ENCODE assay signal across 8 mouse cellular contexts in genomic region chr17:26916711-26917482, GRCm38 (mm10). TPM values are rescaled to one million over a fixed set of nuclear protein-coding genes. Genes with fewer than 3 reads are reported as not detected.
DNase-seq lines count a peak whose midpoint lies in the region; ATAC-seq lines count a peak whose summit lies in the region.

Gene Kifc5b, plus strand, starts transcription at chr17:26917091.

- H3K36me3 ChIP-seq in hindbrain, embryonic 12.5 days = peaks cover 8% of the 10 kb centered on the region; the same call in 1 of the 2 replicates

- WGBS in hindbrain, embryonic 12.5 days = under 1% methylated on average over 70 of the region's 72 CpGs

- peak within 1 kb of the TSS; percentile 68 for H3K9ac ChIP-seq in hindbrain, embryonic 12.5 days

- DNase-seq in NIH3T3 (ENCODE audit: low read depth) = peak; percentile 100
- DNase-seq in cerebellum, postnatal 10 days = peak; percentile 100
- DNase-seq in frontal cortex, postnatal 10 days (ENCODE audit: low spot score in 2 of 2) = peak; percentile 100
- peak; percentile 100 for DNase-seq in layer of hippocampus, postnatal 14 days (ENCODE audit: low spot score in 2 of 2)
- peak; percentile 100 for DNase-seq in lung, postnatal 14 days
- peak; percentile 100 for DNase-seq in retina, adult 2 months (ENCODE audit: low read depth, low spot score)
- peak; percentile 99 for DNase-seq in thymus, postnatal 36 days

- no peaks in the 10 kb centered on the region for H3K27me3 ChIP-seq in hindbrain, embryonic 12.5 days

- ATAC-seq in hindbrain, embryonic 12.5 days (ENCODE audit: low FRiP score) = peak; percentile 99

- H3K4me1 ChIP-seq in hindbrain, embryonic 12.5 days = peaks cover 7% of the 10 kb centered on the region

- peak within 1 kb of the TSS; percentile 72 for H3K4me3 ChIP-seq in hindbrain, embryonic 12.5 days

- H3K27ac ChIP-seq in hindbrain, embryonic 12.5 days = peak within 1 kb of the TSS; percentile 35; the same call in 1 of the 2 replicates

- 0 out of 2 replicates have a peak, but pooled peaks cover 5% of the 10 kb centered on the region for H3K9me3 ChIP-seq in hindbrain, embryonic 12.5 days (replicated peaks)

- peak within 1 kb of the TSS; percentile 80 for H3K4me2 ChIP-seq in hindbrain, embryonic 12.5 days (replicated peaks)

RNA-seq across cellular contexts. Expression of gene Kifc5b, which starts in this region (rescaled TPM):
- 5.4 and 5.5 TPM in 2 replicates for polyA plus RNA-seq in hindbrain, embryonic 12.5 days (2016; fragmentation: Nextera tagmentation; extraction: Ambion mirVana)
- 1 to 10 TPM; 2.7 to 3.1 TPM for total RNA-seq in layer of hippocampus, postnatal 14 days (2021)

Comparison
In these comparisons a context has a peak if more than half of its experiments do, and no peak if none do; other contexts are left out.
1. Peak in every context shown above with its lines: DNase-seq, ATAC-seq, H3K4me3 ChIP-seq and H3K27ac ChIP-seq.